Comparison of ENCODE assay signal across 9 mouse cellular contexts in genomic region chr5:140542811-140543575, GRCm38 (mm10). TPM values are rescaled to one million over a fixed set of nuclear protein-coding genes. Genes with fewer than 3 reads are reported as not detected.
DNase-seq lines count a peak whose midpoint lies in the region.
"Had no signal": no experiment of that assay in that cellular context is flagged by ENCODE, and none has a peak within 500 bp of the region (broad histone marks: within the 10 kb centered on the region; RNA-seq: fewer than 3 reads in every experiment).

No protein-coding gene starts in this region.

- intact Hi-C loops in left cerebral cortex, postnatal 25 days (cut with DNase I) = loop anchor here (2.0 kb wide), 1 partner anchor 66 kb away; no protein-coding TSS in a partner anchor

- DNase-seq in lung, postnatal 14 days = peak; percentile 25
- DNase-seq in lung, postnatal 36 days = no peak
- DNase-seq in frontal cortex, postnatal 25 days (ENCODE audit: low spot score in 2 of 2) = peak; percentile 41 to 46
- peak; percentile 52 to 60 for DNase-seq in left cerebral cortex, postnatal 25 days (ENCODE audit: low spot score in 2 of 2)
- peak; percentile 50 to 65 for DNase-seq in right cerebral cortex, postnatal 36 days (ENCODE audit: low spot score in 2 of 2)
- DNase-seq in kidney, postnatal 14 days = no peak
- DNase-seq in urinary bladder, adult 2 months (ENCODE audit: low spot score) = no peak
- no peak for DNase-seq in thymus, postnatal 4 days

RNA-seq across cellular contexts. Expression of gene Grifin, which starts 21.9 kb away (rescaled TPM):
- not detected for total RNA-seq in left cerebral cortex, postnatal 25 days (2021)
- not detected in 2 replicates for polyA plus RNA-seq in urinary bladder, adult 2 months (2012; rRNA removed)
- polyA plus RNA-seq: heart, postnatal 0 days had no signal

RNA-seq across cellular contexts. Expression of gene Chst12, which starts 37.6 kb away (rescaled TPM):
- total RNA-seq in left cerebral cortex, postnatal 25 days (2021) = 10 to 100 TPM; 17.0 to 17.3 TPM
- 54.6 and 76.8 TPM in 2 replicates for polyA plus RNA-seq in urinary bladder, adult 2 months (2012; rRNA removed)

Comparison
In these comparisons a context has a peak if more than half of its experiments do, and no peak if none do; other contexts are left out.
1. DNase-seq: peak in lung, postnatal 14 days (single experiment), frontal cortex, postnatal 25 days (2 of 2), left cerebral cortex, postnatal 25 days (2 of 2) and right cerebral cortex, postnatal 36 days (2 of 2); none in lung, postnatal 36 days (single experiment), kidney, postnatal 14 days (single experiment), urinary bladder, adult 2 months (single experiment) and thymus, postnatal 4 days (single experiment).